Mouse (Mus musculus) myocyte (in vitro differentiated cells): ENCODE data around the gene Cars. TPM values are rescaled to one million over a fixed set of nuclear protein-coding genes. Genes with fewer than 3 reads are reported as not detected.

Source experiments
- H3K27me3 ChIP-seq: one replicate; pipeline ENCODE4 v1.6.1; 2011; ENCODE audit not compliant: control insufficient read depth, insufficient read depth, insufficient read length
- H3K36me3 ChIP-seq: one replicate; pipeline ENCODE4 v1.6.1; 2011; ENCODE audit not compliant: control insufficient read depth, insufficient read depth
- H3K4me2 ChIP-seq: one replicate; pipeline ENCODE4 v1.6.1; 2011; ENCODE audit warnings: low read depth, control low read depth
- H3K4me3 ChIP-seq: one replicate; pipeline ENCODE4 v1.5.1; 2011; ENCODE audit warnings: mild to moderate bottlenecking, control low read depth, moderate library complexity
- H3K79me2 ChIP-seq: one replicate; pipeline ENCODE4 v1.6.1; 2011; ENCODE audit not compliant: control insufficient read depth, insufficient read depth
- H3ac ChIP-seq: one replicate; pipeline ENCODE4 v1.6.1; 2011; ENCODE audit not compliant: control insufficient read depth, insufficient read length
- CEBPB ChIP-seq: IDR thresholded peaks from 2 replicates; pipeline ENCODE4 v1.6.1; 2011; ENCODE audit warnings: mild to moderate bottlenecking, moderate library complexity; ENCODE audit not compliant: poor library complexity, insufficient read depth, severe bottlenecking
- E2F4 ChIP-seq: IDR thresholded peaks from one replicate; pipeline ENCODE4 v1.6.1; 2011; ENCODE audit warnings: mild to moderate bottlenecking, control low read depth, moderate library complexity; ENCODE audit not compliant: insufficient read depth
- MAX ChIP-seq: IDR thresholded peaks from one replicate; pipeline ENCODE4 v1.6.1; 2011; ENCODE audit warnings: low read depth, mild to moderate bottlenecking, control low read depth
- MYOD1 ChIP-seq, 3 experiments: IDR thresholded peaks; one replicate each; pipeline ENCODE4 v1.6.1; 2011; ENCODE audit warnings: control low read depth in 2 of 3, low read depth in 2 of 3, mild to moderate bottlenecking in 2 of 3, moderate library complexity in 1 of 3; ENCODE audit not compliant: insufficient read length in 2 of 3, control insufficient read depth in 1 of 3
- MYOG ChIP-seq, 3 experiments: IDR thresholded peaks; one replicate each; pipeline ENCODE4 v1.6.1; 2011; ENCODE audit warnings: control low read depth in 2 of 3, low read depth in 2 of 3, mild to moderate bottlenecking in 2 of 3; ENCODE audit not compliant: insufficient read length in 2 of 3, control insufficient read depth in 1 of 3, insufficient read depth in 1 of 3
- POLR2A ChIP-seq: IDR thresholded peaks from one replicate; pipeline ENCODE4 v1.6.1; 2011; ENCODE audit warnings: low read depth, mild to moderate bottlenecking, control low read depth, moderate library complexity; ENCODE audit not compliant: insufficient read length
- POLR2AphosphoS2 ChIP-seq: IDR thresholded peaks from one replicate; pipeline ENCODE4 v1.6.1; 2011; ENCODE audit warnings: low read depth, control low read depth; ENCODE audit not compliant: insufficient read length
- REST ChIP-seq: IDR thresholded peaks from one replicate; pipeline ENCODE4 v1.6.1; 2011; ENCODE audit warnings: mild to moderate bottlenecking, control low read depth, moderate library complexity; ENCODE audit not compliant: insufficient read depth, insufficient read length
- SRF ChIP-seq: IDR thresholded peaks from one replicate; pipeline ENCODE4 v1.6.1; 2011; ENCODE audit warnings: low read depth; ENCODE audit not compliant: control insufficient read depth, insufficient read length
- TCF12 ChIP-seq: IDR thresholded peaks from one replicate; pipeline ENCODE4 v1.6.1; 2011; ENCODE audit warnings: mild to moderate bottlenecking, control low read depth; ENCODE audit not compliant: poor library complexity, insufficient read depth, severe bottlenecking
- TCF3 ChIP-seq: IDR thresholded peaks from one replicate; pipeline ENCODE4 v1.6.1; 2011; ENCODE audit warnings: low read depth, control low read depth; ENCODE audit not compliant: insufficient read length
- USF1 ChIP-seq: IDR thresholded peaks from one replicate; pipeline ENCODE4 v1.6.1; 2011; ENCODE audit warnings: low read depth, mild to moderate bottlenecking, control low read depth, moderate library complexity
- polyA plus RNA-seq: library from polyadenylated mRNA; unstranded; fragments of >200 nt; fragmentation: generic; extraction: Trizol; gene quantifications from one replicate; pipeline ENCODE4 v1.2.1, GENCODE M21; 2012; ENCODE audit warnings: missing spikeins

Cars gene
- polyA plus RNA-seq, 1 experiment: 237 TPM

GRCm38 (mm10) chr7:143575751-143576150 lies 24.1 kb downstream of the Cars start:
- H3K4me3 ChIP-seq: no peak overlapping the region
- peaks cover 65% of the 10 kb centered on the region for H3K36me3 ChIP-seq
- no peaks in the 10 kb centered on the region for H3K27me3 ChIP-seq
- H3K79me2 ChIP-seq: no peaks in the 10 kb centered on the region
- H3K4me2 ChIP-seq: no peak overlapping the region
- H3ac ChIP-seq: no peak overlapping the region
- TF ChIP-seq TCF12 (no peak), CEBPB (no peak), MAX (no peak), MYOD1 (IDR thresholded peaks at IDR 0.05; ENCODE audit: control insufficient read depth in 1 of 3, insufficient read length in 2 of 3, low read depth in 2 of 3) (no peak), REST (no peak), SRF (no peak), USF1 (no peak), POLR2AphosphoS2 (no peak), TCF3 (no peak), E2F4 (no peak)

GRCm38 (mm10) chr7:143565648-143566039 lies 34.2 kb downstream of the Cars start:
- Histone ChIP-seq H3K4me2 (no peak overlapping the region), H3K27me3 (no peaks in the 10 kb centered on the region), H3K36me3 (peaks cover 71% of the 10 kb centered on the region), H3K4me3 (no peak overlapping the region), H3K79me2 (no peaks in the 10 kb centered on the region), H3ac (no peak overlapping the region)
- TF ChIP-seq E2F4 (no peak), SRF (no peak), MYOD1 (IDR thresholded peaks at IDR 0.05; ENCODE audit: control insufficient read depth in 1 of 3, insufficient read length in 2 of 3, low read depth in 2 of 3) (no peak), USF1 (no peak), TCF12 (no peak), MYOG (IDR thresholded peaks at IDR 0.05; ENCODE audit: control insufficient read depth in 1 of 3, insufficient read depth in 1 of 3, insufficient read length in 2 of 3, low read depth in 2 of 3) (no peak), CEBPB (no peak), POLR2A (no peak), REST (no peak), MAX (no peak)

GRCm38 (mm10) chr7:143565015-143565647 lies 34.8 kb downstream of the Cars start:
- TF ChIP-seq POLR2AphosphoS2 (peak; percentile 45), TCF3 (no peak)
- Histone ChIP-seq H3K36me3 (peaks cover 75% of the 10 kb centered on the region), H3K27me3 (no peaks in the 10 kb centered on the region)

GRCm38 (mm10) chr7:143563787-143564186 lies 36.1 kb downstream of the Cars start:
- no peaks in the 10 kb centered on the region for H3K79me2 ChIP-seq
- H3K27me3 ChIP-seq: no peaks in the 10 kb centered on the region
- no peak overlapping the region for H3ac ChIP-seq
- peaks cover 77% of the 10 kb centered on the region for H3K36me3 ChIP-seq
- no peak overlapping the region for H3K4me2 ChIP-seq
- TF ChIP-seq POLR2AphosphoS2: no peak
- TF ChIP-seq TCF12: no peak
- no peak for TF ChIP-seq POLR2A
- no peak for TF ChIP-seq MAX
- TF ChIP-seq REST: no peak
- no peak for TF ChIP-seq SRF
- no peak for TF ChIP-seq MYOD1 (IDR thresholded peaks at IDR 0.05; ENCODE audit: control insufficient read depth in 1 of 3, insufficient read length in 2 of 3, low read depth in 2 of 3)
- TF ChIP-seq MYOG (IDR thresholded peaks at IDR 0.05; ENCODE audit: control insufficient read depth in 1 of 3, insufficient read depth in 1 of 3, insufficient read length in 2 of 3, low read depth in 2 of 3): no peak
- no peak for TF ChIP-seq E2F4
- no peak overlapping the region for H3K4me3 ChIP-seq

More at GRCm38 (mm10) chr7:143565015-143565647, 34.8 kb downstream of the Cars start:
- Histone ChIP-seq H3ac (no peak overlapping the region), H3K4me2 (no peak overlapping the region), H3K4me3 (no peak overlapping the region), H3K79me2 (no peaks in the 10 kb centered on the region)

GRCm38 (mm10) chr7:143557616-143558015 lies 42.3 kb downstream of the Cars start:
- TF ChIP-seq POLR2A (no peak), POLR2AphosphoS2 (peak; percentile 57), SRF (no peak), CEBPB (no peak), MAX (no peak), MYOD1 (IDR thresholded peaks at IDR 0.05; ENCODE audit: control insufficient read depth in 1 of 3, insufficient read length in 2 of 3, low read depth in 2 of 3) (peak in 1 of 3 experiments; percentile 20), USF1 (no peak), TCF12 (no peak)
- Histone ChIP-seq H3K4me3 (no peak overlapping the region), H3ac (no peak overlapping the region), H3K27me3 (no peaks in the 10 kb centered on the region), H3K79me2 (no peaks in the 10 kb centered on the region), H3K36me3 (peaks cover 78% of the 10 kb centered on the region), H3K4me2 (no peak overlapping the region)
